ENCODE assay signal across 10 mouse cellular contexts in the genomic region with DNA sequence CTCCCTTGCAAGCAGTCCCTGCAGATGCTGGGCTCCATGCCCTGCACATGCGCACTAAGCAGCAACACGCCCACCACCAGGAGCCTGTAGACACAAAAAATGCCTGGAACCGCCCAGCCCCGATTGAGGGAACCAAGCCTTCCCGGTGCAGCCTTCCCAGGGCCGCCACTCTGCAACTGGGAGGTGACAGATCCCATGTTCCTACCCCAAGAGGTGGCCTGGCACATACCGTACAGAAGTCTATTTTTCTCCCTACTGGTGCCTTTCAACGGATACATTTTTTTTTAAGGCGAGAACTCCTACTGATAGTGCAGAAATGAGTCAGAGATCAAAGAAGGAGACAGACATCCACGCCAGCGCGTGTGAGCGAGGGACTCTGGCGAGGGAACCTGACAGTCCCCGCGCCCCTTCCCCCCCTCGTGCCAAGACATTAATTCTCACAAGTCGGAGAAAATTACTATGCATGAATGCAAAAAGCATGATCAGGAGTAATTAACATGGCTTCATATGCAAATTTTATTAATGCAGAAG. TPM values are rescaled to one million over a fixed set of nuclear protein-coding genes. Genes with fewer than 3 reads are reported as not detected.
DNase-seq lines count a peak whose midpoint lies in the region; ATAC-seq and TF ChIP-seq lines count a peak whose summit lies in the region.
"Had no signal": no experiment of that assay in that cellular context is flagged by ENCODE, and none has a peak within 500 bp of the region (broad histone marks: within the 10 kb centered on the region; RNA-seq: fewer than 3 reads in every experiment).

No protein-coding gene starts in this region.

- no peak for TF ChIP-seq EP300 in heart, adult 2 months (IDR thresholded peaks at IDR 0.05; ENCODE audit: insufficient read depth, low read depth, low read length)

- no peaks in the 10 kb centered on the region; the same call in 1 of the 2 replicates for H3K27me3 ChIP-seq in heart, embryonic 13.5 days (replicated peaks)
- no peaks in the 10 kb centered on the region for H3K27me3 ChIP-seq in heart, adult 2 months (ENCODE audit: control insufficient read depth, insufficient read depth, low read length)
- no peaks in the 10 kb centered on the region for H3K27me3 ChIP-seq in forebrain, embryonic 11.5 days (ENCODE audit: control insufficient read depth, insufficient read depth, low read length)
- no peaks in the 10 kb centered on the region for H3K27me3 ChIP-seq in midbrain, postnatal 0 days (ENCODE audit: insufficient read depth, low read length)
- H3K27me3 ChIP-seq: liver, embryonic 13.5 days had no signal

- no peaks in the 10 kb centered on the region for H3K79me2 ChIP-seq in heart, adult 2 months (replicated peaks; ENCODE audit: control insufficient read depth, insufficient read depth, low read length)

- peaks cover 44% of the 10 kb centered on the region for H3K4me1 ChIP-seq in heart, embryonic 13.5 days
- no peaks in the 10 kb centered on the region for H3K4me1 ChIP-seq in heart, adult 2 months (ENCODE audit: control insufficient read depth, insufficient read depth, low read length)
- H3K4me1 ChIP-seq in forebrain, embryonic 11.5 days (replicated peaks; ENCODE audit: control insufficient read depth, insufficient read depth, low read length) = peaks cover 52% of the 10 kb centered on the region
- H3K4me1 ChIP-seq in midbrain, postnatal 0 days (ENCODE audit: insufficient read depth, low read length) = peaks cover 9% of the 10 kb centered on the region; the same call in 1 of the 2 replicates
- H3K4me1 ChIP-seq: liver, embryonic 13.5 days had no signal

- ATAC-seq in heart, embryonic 13.5 days (ENCODE audit: extremely low read depth, insufficient number of reproducible peaks, low FRiP score, low TSS enrichment) = no peak
- ATAC-seq in forebrain, embryonic 11.5 days (replicated peaks; ENCODE audit: low FRiP score) = peak; percentile 59
- peak; percentile 22 for ATAC-seq in inflammation-experienced regulatory T-cells, adult 6 months
- ATAC-seq in midbrain, postnatal 0 days (ENCODE audit: low FRiP score) = no peak

- TF ChIP-seq CTCF in heart, adult 2 months (IDR thresholded peaks at IDR 0.05) = no peak
- no peak; the same call in 1 of the 2 replicates for TF ChIP-seq CTCF in midbrain, postnatal 0 days (IDR thresholded peaks at IDR 0.05)

- no peaks in the 10 kb centered on the region for H3K36me3 ChIP-seq in heart, embryonic 13.5 days
- H3K36me3 ChIP-seq in heart, adult 2 months (ENCODE audit: control insufficient read depth, insufficient read depth, low read length) = no peaks in the 10 kb centered on the region
- no peaks in the 10 kb centered on the region for H3K36me3 ChIP-seq in forebrain, embryonic 11.5 days (ENCODE audit: control insufficient read depth, insufficient read depth, low read length)
- no peaks in the 10 kb centered on the region for H3K36me3 ChIP-seq in midbrain, postnatal 0 days (ENCODE audit: insufficient read depth, low read length)
- H3K36me3 ChIP-seq: liver, embryonic 13.5 days had no signal

- TF ChIP-seq POLR2A in heart, adult 2 months (IDR thresholded peaks at IDR 0.05; ENCODE audit: insufficient read depth, low read depth, low read length) = no peak

- no peak overlapping the region for H3K9ac ChIP-seq in heart, embryonic 13.5 days
- no peak overlapping the region for H3K9ac ChIP-seq in heart, adult 2 months (ENCODE audit: low read depth, low read length)
- no peak overlapping the region for H3K9ac ChIP-seq in forebrain, embryonic 11.5 days (ENCODE audit: low read length)
- H3K9ac ChIP-seq in midbrain, postnatal 0 days (replicated peaks; ENCODE audit: low read length, poor library complexity, severe bottlenecking) = no peak overlapping the region; the same call in 1 of the 2 replicates
- H3K9ac ChIP-seq: liver, embryonic 13.5 days had no signal

- no peak overlapping the region for H3K4me3 ChIP-seq in heart, embryonic 13.5 days
- H3K4me3 ChIP-seq in heart, adult 2 months = no peak overlapping the region
- H3K4me3 ChIP-seq in forebrain, embryonic 11.5 days (ENCODE audit: low read depth, low read length) = no peak overlapping the region
- no peak overlapping the region for H3K4me3 ChIP-seq in midbrain, postnatal 0 days (ENCODE audit: low read depth, low read length)
- H3K4me3 ChIP-seq: gastrocnemius, adult 2 months; liver, embryonic 13.5 days had no signal

- 0 out of 2 replicates have a peak overlapping the region, but pooled peaks have one; percentile 3 for H3K27ac ChIP-seq in heart, embryonic 13.5 days (replicated peaks)
- no peak overlapping the region for H3K27ac ChIP-seq in heart, adult 2 months
- peak overlapping the region; percentile 74; the same call in 1 of the 2 replicates for H3K27ac ChIP-seq in forebrain, embryonic 11.5 days (ENCODE audit: low read depth, low read length)
- H3K27ac ChIP-seq in midbrain, postnatal 0 days (ENCODE audit: low read depth, low read length) = peak overlapping the region; percentile 71; the same call in 1 of the 2 replicates
- H3K27ac ChIP-seq: gastrocnemius, adult 2 months; liver, embryonic 13.5 days had no signal

- no peaks in the 10 kb centered on the region for H3K9me3 ChIP-seq in heart, embryonic 13.5 days
- H3K9me3 ChIP-seq in forebrain, embryonic 11.5 days (ENCODE audit: control insufficient read depth, low read length) = no peaks in the 10 kb centered on the region
- no peaks in the 10 kb centered on the region for H3K9me3 ChIP-seq in midbrain, postnatal 0 days (ENCODE audit: low read length)
- H3K9me3 ChIP-seq: liver, embryonic 13.5 days had no signal

- H3K4me2 ChIP-seq in heart, embryonic 13.5 days = peak overlapping the region; percentile 20; the same call in 1 of the 2 replicates
- H3K4me2 ChIP-seq in forebrain, embryonic 11.5 days (ENCODE audit: low read depth, low read length, severe bottlenecking) = peak overlapping the region; percentile 30
- H3K4me2 ChIP-seq in midbrain, postnatal 0 days (ENCODE audit: low read depth, low read length, poor library complexity, severe bottlenecking) = peak overlapping the region; percentile 35
- H3K4me2 ChIP-seq: liver, embryonic 13.5 days had no signal

- DNase-seq in heart, adult 2 months = no peak
- peak; percentile 84 for DNase-seq in forebrain, embryonic 11.5 days (ENCODE audit: low spot score)
- DNase-seq in midbrain, postnatal 0 days (ENCODE audit: low spot score) = peak; percentile 75
- DNase-seq in spleen, postnatal 36 days (ENCODE audit: low spot score in 2 of 2) = no peak
- DNase-seq in thymus, postnatal 0 days (ENCODE audit: low spot score) = no peak
- no peak for DNase-seq in heart, adult 8-10 months (ENCODE audit: low spot score)
- DNase-seq: gastrocnemius, adult 2 months; liver, embryonic 13.5 days had no signal

- 47% methylated on average over 18 of the region's 18 CpGs for WGBS in heart, embryonic 13.5 days
- WGBS in heart, adult 2 months = 47% methylated on average over 18 of the region's 18 CpGs
- WGBS in forebrain, embryonic 11.5 days = 24% methylated on average over 18 of the region's 18 CpGs
- 35% methylated on average over 18 of the region's 18 CpGs for WGBS in midbrain, postnatal 0 days

- intact Hi-C loops in heart, adult 2 months (cut with DNase I) = no loop called here

RNA-seq across cellular contexts. Expression of a gene that starts 33.5 kb away (rescaled TPM):
- polyA plus RNA-seq in heart, embryonic 13.5 days (2015; fragmentation: Nextera tagmentation; extraction: Ambion mirVana) = 4.5 and 4.6 TPM in 2 replicates
- total RNA-seq in heart, adult 2 months (2021) = 1 to 10 TPM in 1 of 2 experiments, under 1 TPM in 1; 0.77 to 1.3 TPM
- polyA plus RNA-seq in heart, adult 2 months (2012; rRNA removed) = 0.64 and 1.1 TPM in 2 replicates
- 19.4 and 24.2 TPM in 2 replicates for polyA plus RNA-seq in forebrain, embryonic 11.5 days (2014; fragmentation: Nextera tagmentation; extraction: Ambion mirVana)
- 10 to 100 TPM; 26.0 to 46.3 (median 40.8) TPM for polyA plus RNA-seq in inflammation-experienced regulatory T-cells, adult 6 months (2017; shearing (Covaris generic))
- total RNA-seq in midbrain, postnatal 0 days (2014; rRNA removed) = 55.2 and 56.8 TPM in 2 replicates
- polyA plus RNA-seq in midbrain, postnatal 0 days (2015; fragmentation: Nextera tagmentation; extraction: Ambion mirVana) = 18.9 and 19.0 TPM in 2 replicates
- polyA plus RNA-seq in thymus, postnatal 0 days (2015; fragmentation: Nextera tagmentation; extraction: Ambion mirVana) = 110 and 156 TPM in 2 replicates
- total RNA-seq in heart, adult 8-10 months (2022) = 1 to 10 TPM in 2 of 4 experiments, under 1 TPM in 2; 0.75 to 1.8 (median 0.99) TPM

Comparison
In these comparisons a context has a peak if more than half of its experiments do, and no peak if none do; other contexts are left out.
1. ATAC-seq: peak in forebrain, embryonic 11.5 days (single experiment) and inflammation-experienced regulatory T-cells, adult 6 months (single experiment); none in heart, embryonic 13.5 days (single experiment) and midbrain, postnatal 0 days (single experiment).
2. DNase-seq: peak in forebrain, embryonic 11.5 days (single experiment) and midbrain, postnatal 0 days (single experiment); none in heart, adult 2 months (0 of 2), spleen, postnatal 36 days (0 of 2), thymus, postnatal 0 days (single experiment) and heart, adult 8-10 months (single experiment).
3. Peak in every context shown above with its lines, with median percentiles within 50 percentile points of each other: H3K4me2 ChIP-seq.